Mouse (Mus musculus) hindbrain, embryonic 12.5 days (tissue): ENCODE measurements around the gene Ift122. TPM values are rescaled to one million over a fixed set of nuclear protein-coding genes. Genes with fewer than 3 reads are reported as not detected.
"Not testable (repeated sequence)": the region's sequence is repeated elsewhere in the genome, so short reads cannot be mapped to it uniquely, and the experiment has no call there.

Source experiments
- ATAC-seq: fragments of 200-750 bp; cut with Nextera tagmentation; 2 replicates; pipeline ENCODE4 v1.8.0; 2017; ENCODE audit warnings: moderate TSS enrichment; ENCODE audit not compliant: low FRiP score
- H3K27ac ChIP-seq: fragments of 300-500 bp; sonication (generic); 2 replicates; pipeline ENCODE4 v1.5.1; 2016; ENCODE audit warnings: mild to moderate bottlenecking
- H3K27me3 ChIP-seq: fragments of 300-500 bp; sonication (generic); 2 replicates; pipeline ENCODE4 v1.6.1; 2016; ENCODE audit warnings: mild to moderate bottlenecking
- H3K36me3 ChIP-seq: fragments of 300-500 bp; sonication (generic); 2 replicates; pipeline ENCODE4 v1.6.1; 2016; ENCODE audit warnings: mild to moderate bottlenecking
- H3K4me1 ChIP-seq: fragments of 300-500 bp; sonication (generic); 2 replicates; pipeline ENCODE4 v1.6.1; 2016
- H3K4me2 ChIP-seq: fragments of 300-500 bp; sonication (generic); replicated peaks from 2 replicates; pipeline ENCODE4 v1.6.1; 2016; ENCODE audit warnings: mild to moderate bottlenecking
- H3K4me3 ChIP-seq: fragments of 300-500 bp; sonication (generic); 2 replicates; pipeline ENCODE4 v1.5.1; 2016; ENCODE audit warnings: mild to moderate bottlenecking
- H3K9ac ChIP-seq: fragments of 300-500 bp; sonication (generic); 2 replicates; pipeline ENCODE4 v1.6.1; 2016; ENCODE audit warnings: mild to moderate bottlenecking, moderate library complexity
- H3K9me3 ChIP-seq: fragments of 300-500 bp; sonication (generic); replicated peaks from 2 replicates; pipeline ENCODE4 v1.6.1; 2016; ENCODE audit warnings: mild to moderate bottlenecking
- WGBS: fragments of 180-500 bp; shearing (Covaris S2); methylation state at CpG from one replicate; pipeline ENCODE4 v1.1.7; 2016; 5-methylcytosine and 5-hydroxymethylcytosine counted together
- polyA plus RNA-seq: library from polyadenylated mRNA; unstranded; fragments of >200 nt; fragmentation: Nextera tagmentation; extraction: Ambion mirVana; gene quantifications from 2 replicates; pipeline ENCODE4 v1.2.1, GENCODE M21; 2016

Gene Ift122
- polyA plus RNA-seq, 1 experiment from 2014 or later: 31.5 TPM

GRCm38 (mm10) chr6:115821216-115821993 lies 31.9 kb upstream of the Ift122 start:
- Histone ChIP-seq H3K27me3 (no peaks in the 10 kb centered on the region), H3K27ac (no peak overlapping the region), H3K4me2 (no peak overlapping the region), H3K36me3 (no peaks in the 10 kb centered on the region), H3K4me1 (no peaks in the 10 kb centered on the region), H3K9ac (no peak overlapping the region), H3K9me3 (no peaks in the 10 kb centered on the region), H3K4me3 (no peak overlapping the region)
- WGBS: 90% methylated on average over 8 of the region's 8 CpGs
- no peak for ATAC-seq

GRCm38 (mm10) chr6:115823850-115824464 lies 29.3 kb upstream of the Ift122 start:
- peak; percentile 88 for ATAC-seq
- H3K4me3 ChIP-seq: 0 out of 2 replicates have a peak overlapping the region, but pooled peaks have one; percentile 14
- not testable (repeated sequence) for H3K36me3 ChIP-seq, H3K9ac ChIP-seq, H3K4me2 ChIP-seq, H3K27ac ChIP-seq, H3K27me3 ChIP-seq, H3K4me1 ChIP-seq, H3K9me3 ChIP-seq
- 5% methylated on average over 5 of the region's 11 CpGs for WGBS

GRCm38 (mm10) chr6:115830779-115831601 lies 22.3 kb upstream of the Ift122 start:
- no peak for ATAC-seq
- no peaks in the 10 kb centered on the region for H3K27me3 ChIP-seq
- 87% methylated on average over 6 of the region's 6 CpGs for WGBS
- H3K36me3 ChIP-seq: no peaks in the 10 kb centered on the region
- H3K27ac ChIP-seq: no peak overlapping the region
- no peak overlapping the region for H3K4me2 ChIP-seq
- H3K4me3 ChIP-seq: no peak overlapping the region
- no peaks in the 10 kb centered on the region for H3K9me3 ChIP-seq
- H3K9ac ChIP-seq: no peak overlapping the region
- no peaks in the 10 kb centered on the region for H3K4me1 ChIP-seq

GRCm38 (mm10) chr6:115832152-115832850 lies 21.0 kb upstream of the Ift122 start:
- H3K4me1 ChIP-seq: 0 out of 2 replicates have a peak, but pooled peaks cover under 1% of the 10 kb centered on the region
- no peaks in the 10 kb centered on the region for H3K9me3 ChIP-seq
- WGBS: 87% methylated on average over 2 of the region's 2 CpGs
- no peaks in the 10 kb centered on the region for H3K27me3 ChIP-seq
- no peak overlapping the region for H3K9ac ChIP-seq
- no peaks in the 10 kb centered on the region for H3K36me3 ChIP-seq
- H3K4me2 ChIP-seq: no peak overlapping the region
- H3K4me3 ChIP-seq: no peak overlapping the region
- no peak overlapping the region for H3K27ac ChIP-seq
- ATAC-seq: no peak

- Histone ChIP-seq H3K9ac (no peak overlapping the region), H3K9me3 (no peaks in the 10 kb centered on the region), H3K4me2 (no peak overlapping the region), H3K4me1 (peaks cover 14% of the 10 kb centered on the region), H3K4me3 (no peak overlapping the region), H3K36me3 (no peaks in the 10 kb centered on the region), H3K27ac (no peak overlapping the region), H3K27me3 (no peaks in the 10 kb centered on the region)
- ATAC-seq: no peak
Measured at GRCm38 (mm10) chr6:115833861-115834260, 19.4 kb upstream of the Ift122 start.

- no peaks in the 10 kb centered on the region for H3K27me3 ChIP-seq
- peak within 1 kb of the TSS; percentile 66 for H3K4me2 ChIP-seq
- peak within 1 kb of the TSS; percentile 36 for H3K4me3 ChIP-seq
- 2% methylated on average over 19 of the region's 19 CpGs for WGBS
- H3K9me3 ChIP-seq: no peaks in the 10 kb centered on the region
- peak; percentile 95 for ATAC-seq
- peaks cover 7% of the 10 kb centered on the region for H3K36me3 ChIP-seq
- H3K27ac ChIP-seq: peak within 1 kb of the TSS; percentile 55; the same call in 1 of the 2 replicates
- 0 out of 2 replicates have a peak within 1 kb of the TSS, but pooled peaks have one; percentile 54 for H3K9ac ChIP-seq
- H3K4me1 ChIP-seq: peaks cover 14% of the 10 kb centered on the region
Measured at GRCm38 (mm10) chr6:115838161-115838597, 15.1 kb upstream of the Ift122 start, which contains the start of gene Efcab12. TSS of gene Efcab12 (minus strand) at chr6:115838412.

- no peaks in the 10 kb centered on the region for H3K9me3 ChIP-seq
- peak overlapping the region; percentile 66 for H3K4me2 ChIP-seq
- 66% methylated on average over 5 of the region's 5 CpGs for WGBS
- no peak overlapping the region for H3K9ac ChIP-seq
- no peak overlapping the region for H3K27ac ChIP-seq
- peak overlapping the region; percentile 36; the same call in 1 of the 2 replicates for H3K4me3 ChIP-seq
- ATAC-seq: 0 out of 2 replicates have a peak, but pooled peaks have one; percentile 28
- H3K36me3 ChIP-seq: peaks cover 12% of the 10 kb centered on the region
- peaks cover 14% of the 10 kb centered on the region for H3K4me1 ChIP-seq
- no peaks in the 10 kb centered on the region for H3K27me3 ChIP-seq
Measured at GRCm38 (mm10) chr6:115838745-115839144, 14.5 kb upstream of the Ift122 start.

- H3K4me3 ChIP-seq: no peak overlapping the region
- H3K27ac ChIP-seq: no peak overlapping the region
- H3K36me3 ChIP-seq: peaks cover 30% of the 10 kb centered on the region
- H3K9ac ChIP-seq: no peak overlapping the region
- H3K9me3 ChIP-seq: no peaks in the 10 kb centered on the region
- ATAC-seq: no peak
- H3K27me3 ChIP-seq: no peaks in the 10 kb centered on the region
- no peaks in the 10 kb centered on the region for H3K4me1 ChIP-seq
- H3K4me2 ChIP-seq: no peak overlapping the region
- 93% methylated on average over 4 of the region's 4 CpGs for WGBS
Measured at GRCm38 (mm10) chr6:115845006-115845405, 8.3 kb upstream of the Ift122 start.

- Histone ChIP-seq H3K27me3 (no peaks in the 10 kb centered on the region), H3K4me1 (no peaks in the 10 kb centered on the region), H3K27ac (no peak overlapping the region), H3K9ac (no peak overlapping the region), H3K4me3 (no peak overlapping the region), H3K9me3 (no peaks in the 10 kb centered on the region), H3K4me2 (no peak overlapping the region), H3K36me3 (peaks cover 30% of the 10 kb centered on the region)
- no peak for ATAC-seq
- WGBS: 43% methylated on average over 8 of the region's 8 CpGs
Measured at GRCm38 (mm10) chr6:115846640-115847411, 6.4 kb upstream of the Ift122 start.

- peaks cover 10% of the 10 kb centered on the region for H3K4me1 ChIP-seq
- no peak overlapping the region for H3K4me2 ChIP-seq
- H3K36me3 ChIP-seq: peaks cover 18% of the 10 kb centered on the region
- H3K4me3 ChIP-seq: no peak overlapping the region
- no peak overlapping the region for H3K9ac ChIP-seq
- 97% methylated on average over 10 of the region's 10 CpGs for WGBS
- no peak for ATAC-seq
- no peaks in the 10 kb centered on the region for H3K9me3 ChIP-seq
- no peaks in the 10 kb centered on the region for H3K27me3 ChIP-seq
- H3K27ac ChIP-seq: no peak overlapping the region
Measured at GRCm38 (mm10) chr6:115848598-115849304, 4.5 kb upstream of the Ift122 start.
